8 mouse cellular contexts compared by ENCODE assay signal in genomic region chr3:79673082-79673481, GRCm38 (mm10). TPM values are rescaled to one million over a fixed set of nuclear protein-coding genes. Genes with fewer than 3 reads are reported as not detected.
DNase-seq lines count a peak whose midpoint lies in the region; ATAC-seq and TF ChIP-seq lines count a peak whose summit lies in the region.

No protein-coding gene starts in this region.

- no peaks in the 10 kb centered on the region for H3K27me3 ChIP-seq in kidney, embryonic 16.5 days (ENCODE audit: insufficient read depth, low read length)
- no peaks in the 10 kb centered on the region for H3K27me3 ChIP-seq in cerebellum, adult 2 months (ENCODE audit: control insufficient read depth, insufficient read depth, low read length)

- H3K36me3 ChIP-seq in kidney, embryonic 16.5 days (ENCODE audit: insufficient read depth, low read length): no peaks in the 10 kb centered on the region

- no peaks in the 10 kb centered on the region for H3K4me1 ChIP-seq in kidney, embryonic 16.5 days (ENCODE audit: insufficient read depth, low read length)
- no peaks in the 10 kb centered on the region for H3K4me1 ChIP-seq in cerebellum, adult 2 months (ENCODE audit: control insufficient read depth, insufficient read depth, low read length)

- peak; percentile 16 to 50 for DNase-seq in kidney, adult 8-10 months
- peak; percentile 32 for DNase-seq in MEL-GATA-1-ER (ENCODE audit: extremely low read depth, low read depth)
- DNase-seq in cerebellum, adult 2 months: peak; percentile 46 to 52
- peak; percentile 64 for DNase-seq in forelimb bud, embryonic 11.5 days (ENCODE audit: low read depth, low spot score)
- peak; percentile 49 to 85 for DNase-seq in layer of hippocampus, adult 18-20 months (ENCODE audit: low spot score in 2 of 2)
- DNase-seq in lung, postnatal 36 days: peak; percentile 76
- peak; percentile 38 for DNase-seq in telencephalon, adult 2 months (ENCODE audit: low read depth, low spot score)

- no peaks in the 10 kb centered on the region for H3K9me3 ChIP-seq in kidney, embryonic 16.5 days (ENCODE audit: low read length)

- TF ChIP-seq POLR2A in cerebellum, adult 2 months (IDR thresholded peaks at IDR 0.05; ENCODE audit: borderline replicate concordance, insufficient read depth, low read length): no peak

- WGBS in kidney, embryonic 16.5 days: 13% methylated on average over 4 of the region's 4 CpGs
- WGBS in cerebellum, adult 2 months: 4% methylated on average over 4 of the region's 4 CpGs

- H3K9ac ChIP-seq in kidney, embryonic 16.5 days (replicated peaks; ENCODE audit: low read length): no peak overlapping the region

- no peak for ATAC-seq in kidney, embryonic 16.5 days (ENCODE audit: low FRiP score, low TSS enrichment)

- no peak overlapping the region for H3K4me3 ChIP-seq in kidney, embryonic 16.5 days (ENCODE audit: low read length)
- H3K4me3 ChIP-seq in cerebellum, adult 2 months (replicated peaks; ENCODE audit: insufficient read depth, low read depth, low read length): no peak overlapping the region

- H3K4me2 ChIP-seq in kidney, embryonic 16.5 days (replicated peaks; ENCODE audit: low read depth, low read length): no peak overlapping the region

- H3K27ac ChIP-seq in kidney, embryonic 16.5 days (ENCODE audit: low read length): no peak overlapping the region
- H3K27ac ChIP-seq in cerebellum, adult 2 months (ENCODE audit: insufficient read depth, low read length): no peak overlapping the region

- TF ChIP-seq CTCF in cerebellum, adult 2 months (IDR thresholded peaks at IDR 0.05; ENCODE audit: borderline replicate concordance, insufficient read depth, low read depth, low read length): peak; percentile 60

RNA-seq across cellular contexts. Expression of gene Etfdh, which starts 43.8 kb away (rescaled TPM):
- 85.0 and 85.3 TPM in 2 replicates for polyA plus RNA-seq in kidney, embryonic 16.5 days (2015; fragmentation: Nextera tagmentation; extraction: Ambion mirVana)
- polyA plus RNA-seq in cerebellum, adult 2 months (2012; rRNA removed): 31.6 and 33.0 TPM in 2 replicates
- 10 to 100 TPM; 25.9 to 28.6 TPM for total RNA-seq in layer of hippocampus, adult 18-20 months (2021)

RNA-seq across cellular contexts. Expression of gene 4930579G24Rik, which starts 44.2 kb away (rescaled TPM):
- polyA plus RNA-seq in kidney, embryonic 16.5 days (2015; fragmentation: Nextera tagmentation; extraction: Ambion mirVana): 29.4 and 30.1 TPM in 2 replicates
- 4.9 and 5.1 TPM in 2 replicates for polyA plus RNA-seq in cerebellum, adult 2 months (2012; rRNA removed)
- total RNA-seq in layer of hippocampus, adult 18-20 months (2021): 1 to 10 TPM; 1.0 to 1.3 TPM
